ENCODE assay signal across 21 mouse cellular contexts in the genomic region with DNA sequence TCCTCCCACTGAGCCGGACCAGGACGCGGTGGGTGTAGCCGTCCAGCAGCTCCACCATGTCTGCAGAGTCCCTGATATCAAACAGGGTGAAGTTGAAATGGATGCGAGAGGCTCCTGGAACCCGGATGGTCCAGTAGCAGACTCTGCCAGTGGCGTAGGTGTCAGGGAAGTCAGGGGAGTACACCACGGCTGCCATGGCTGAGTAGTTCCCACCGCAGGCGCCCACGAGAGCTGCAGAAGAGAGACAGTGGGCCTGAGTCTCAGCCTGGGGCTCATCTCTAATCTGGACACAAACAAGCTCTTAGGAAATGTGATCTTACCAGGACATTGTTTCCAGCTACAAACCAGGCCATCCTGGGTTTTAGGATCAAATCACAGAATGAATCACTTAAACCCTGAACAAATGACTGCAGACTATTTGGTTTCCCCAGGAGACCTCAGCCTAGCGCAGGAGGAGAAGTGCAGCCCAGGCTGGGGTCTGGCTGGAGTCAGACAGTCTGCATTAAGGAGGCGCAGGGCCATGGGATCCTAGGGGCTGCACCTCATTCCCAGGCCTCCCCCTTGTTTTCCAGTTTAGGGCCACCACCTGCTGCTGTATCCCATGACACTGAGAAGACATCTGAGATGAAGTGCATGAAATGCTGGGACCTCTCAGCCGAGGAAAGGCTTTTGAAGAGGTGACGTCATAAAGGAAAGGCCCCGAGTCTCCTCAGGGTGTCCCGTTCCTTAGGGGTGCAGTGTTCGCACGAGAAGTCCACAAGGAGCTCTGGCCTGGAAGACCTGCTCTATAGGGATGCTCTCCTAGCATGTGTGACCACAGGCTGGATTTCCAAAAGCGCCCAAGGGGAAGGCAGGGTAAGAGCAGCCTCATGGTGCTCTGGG. TPM values are rescaled to one million over a fixed set of nuclear protein-coding genes. Genes with fewer than 3 reads are reported as not detected.
DNase-seq lines count a peak whose midpoint lies in the region; ATAC-seq and TF ChIP-seq lines count a peak whose summit lies in the region.
"Had no signal": no experiment of that assay in that cellular context is flagged by ENCODE, and none has a peak within 500 bp of the region (broad histone marks: within the 10 kb centered on the region; RNA-seq: fewer than 3 reads in every experiment).

No protein-coding gene starts in this region.

- H3K36me3 ChIP-seq in kidney, postnatal 0 days (ENCODE audit: insufficient read depth, low read length), result peaks cover 12% of the 10 kb centered on the region; the same call in 1 of the 2 replicates
- peaks cover 41% of the 10 kb centered on the region for H3K36me3 ChIP-seq in embryonic facial prominence, embryonic 12.5 days
- peaks cover 70% of the 10 kb centered on the region for H3K36me3 ChIP-seq in limb, embryonic 15.5 days
- H3K36me3 ChIP-seq: G1E; hindbrain, embryonic 15.5 days had no signal

- 53% methylated on average over 20 of the region's 20 CpGs for WGBS in kidney, postnatal 0 days
- 68% methylated on average over 20 of the region's 20 CpGs for WGBS in embryonic facial prominence, embryonic 12.5 days
- WGBS in limb, embryonic 15.5 days, result 79% methylated on average over 20 of the region's 20 CpGs

- no peak for DNase-seq in gastrocnemius, adult 2 months
- DNase-seq in gastrocnemius, postnatal 36 days, result no peak
- DNase-seq in kidney, postnatal 0 days (ENCODE audit: low spot score), result peak; percentile 77
- no peak for DNase-seq in kidney, adult 18-20 months
- DNase-seq in B cell, adult 2 months, result no peak
- DNase-seq: cerebellum, adult 11 months; cerebellum, postnatal 10 days; heart, postnatal 4 days; kidney, postnatal 36 days; liver, postnatal 0 days had no signal

- intact Hi-C loops in gastrocnemius, adult 2 months (cut with DNase I), result no loop called here
- intact Hi-C loops in gastrocnemius, postnatal 36 days (cut with DNase I), result no loop called here

- no peak overlapping the region for H3K4me2 ChIP-seq in kidney, postnatal 0 days (ENCODE audit: low read length)
- no peak overlapping the region for H3K4me2 ChIP-seq in embryonic facial prominence, embryonic 12.5 days (replicated peaks)
- H3K4me2 ChIP-seq in limb, embryonic 15.5 days, result no peak overlapping the region
- H3K4me2 ChIP-seq: heart, embryonic 15.5 days; hindbrain, embryonic 15.5 days; intestine, embryonic 15.5 days; liver, embryonic 11.5 days had no signal

- H3K9ac ChIP-seq in kidney, postnatal 0 days (ENCODE audit: low read depth, low read length), result no peak overlapping the region
- H3K9ac ChIP-seq in embryonic facial prominence, embryonic 12.5 days, result no peak overlapping the region
- no peak overlapping the region for H3K9ac ChIP-seq in limb, embryonic 15.5 days
- H3K9ac ChIP-seq: heart, embryonic 15.5 days; hindbrain, embryonic 15.5 days; intestine, embryonic 15.5 days; liver, postnatal 0 days had no signal

- no peaks in the 10 kb centered on the region for H3K9me3 ChIP-seq in kidney, postnatal 0 days (replicated peaks; ENCODE audit: low read length)
- no peaks in the 10 kb centered on the region for H3K9me3 ChIP-seq in embryonic facial prominence, embryonic 12.5 days
- H3K9me3 ChIP-seq in limb, embryonic 15.5 days, result no peaks in the 10 kb centered on the region
- H3K9me3 ChIP-seq: G1E; heart, embryonic 15.5 days; hindbrain, embryonic 15.5 days; intestine, embryonic 15.5 days had no signal

- no peaks in the 10 kb centered on the region for H3K27me3 ChIP-seq in kidney, postnatal 0 days (ENCODE audit: insufficient read depth, low read length)
- H3K27me3 ChIP-seq in embryonic facial prominence, embryonic 12.5 days, result no peaks in the 10 kb centered on the region
- H3K27me3 ChIP-seq in limb, embryonic 15.5 days, result no peaks in the 10 kb centered on the region
- H3K27me3 ChIP-seq: CH12.LX; heart, embryonic 15.5 days; hindbrain, embryonic 15.5 days; intestine, embryonic 15.5 days; Patski had no signal

- peak; percentile 85 for ATAC-seq in kidney, postnatal 0 days (replicated peaks; ENCODE audit: low FRiP score, low read depth)
- no peak for ATAC-seq in embryonic facial prominence, embryonic 12.5 days (ENCODE audit: insufficient number of reproducible peaks, insufficient read depth, low FRiP score, low TSS enrichment)
- ATAC-seq in limb, embryonic 15.5 days (ENCODE audit: insufficient number of reproducible peaks, low FRiP score, low TSS enrichment, low read depth), result 0 out of 2 replicates have a peak, but pooled peaks have one; percentile 54
- ATAC-seq: intestine, embryonic 15.5 days; liver, postnatal 0 days; lung, postnatal 0 days; Patski had no signal

- no peaks in the 10 kb centered on the region; the same call in 1 of the 2 replicates for H3K4me1 ChIP-seq in kidney, postnatal 0 days (replicated peaks; ENCODE audit: insufficient read depth, low read length)
- 0 out of 2 replicates have a peak, but pooled peaks cover 3% of the 10 kb centered on the region for H3K4me1 ChIP-seq in embryonic facial prominence, embryonic 12.5 days
- H3K4me1 ChIP-seq in limb, embryonic 15.5 days, result no peaks in the 10 kb centered on the region
- H3K4me1 ChIP-seq: hindbrain, embryonic 15.5 days; intestine, embryonic 15.5 days had no signal

- no peak overlapping the region for H3K4me3 ChIP-seq in gastrocnemius, adult 2 months
- no peak overlapping the region for H3K4me3 ChIP-seq in kidney, postnatal 0 days (replicated peaks; ENCODE audit: low read depth, low read length)
- no peak overlapping the region for H3K4me3 ChIP-seq in embryonic facial prominence, embryonic 12.5 days
- H3K4me3 ChIP-seq in limb, embryonic 15.5 days, result no peak overlapping the region
- H3K4me3 ChIP-seq: heart, embryonic 15.5 days; hindbrain, embryonic 15.5 days; intestine, embryonic 15.5 days had no signal

- TF ChIP-seq CTCF in gastrocnemius, adult 2 months (IDR thresholded peaks at IDR 0.05), result no peak
- TF ChIP-seq CTCF in kidney, postnatal 0 days (IDR thresholded peaks at IDR 0.05; ENCODE audit: low read depth), result no peak

- peak overlapping the region; percentile 20; the same call in 1 of the 2 replicates for H3K27ac ChIP-seq in gastrocnemius, adult 2 months
- peak overlapping the region; percentile 57; the same call in 1 of the 2 replicates for H3K27ac ChIP-seq in kidney, postnatal 0 days
- H3K27ac ChIP-seq in embryonic facial prominence, embryonic 12.5 days, result peak overlapping the region; percentile 30; the same call in 1 of the 2 replicates
- H3K27ac ChIP-seq in limb, embryonic 15.5 days, result peak overlapping the region; percentile 27; the same call in 1 of the 2 replicates
- H3K27ac ChIP-seq: heart, embryonic 15.5 days; hindbrain, embryonic 15.5 days; intestine, embryonic 15.5 days; macrophage had no signal

RNA-seq across cellular contexts. Expression of a gene that starts 50.0 kb away (rescaled TPM):
- 10 to 100 TPM in 1 of 2 experiments, 1 to 10 TPM in 1; 5.4 to 10.9 TPM for total RNA-seq in gastrocnemius, adult 2 months (2021)
- total RNA-seq in gastrocnemius, postnatal 36 days (2021), result 10 to 100 TPM; 11.7 to 17.6 TPM
- 174 and 180 TPM in 2 replicates for polyA plus RNA-seq in kidney, postnatal 0 days (2015; fragmentation: Nextera tagmentation; extraction: Ambion mirVana)
- polyA plus RNA-seq in embryonic facial prominence, embryonic 12.5 days (2016; fragmentation: Nextera tagmentation; extraction: Ambion mirVana), result 27.9 and 31.0 TPM in 2 replicates
- 39.1 and 41.0 TPM in 2 replicates for polyA plus RNA-seq in limb, embryonic 15.5 days (2015; fragmentation: Nextera tagmentation; extraction: Ambion mirVana)
- total RNA-seq: CH12.LX had no signal
- polyA plus RNA-seq: G1E, Patski had no signal

RNA-seq across cellular contexts. Expression of a gene that starts 59.3 kb away (rescaled TPM):
- total RNA-seq in gastrocnemius, adult 2 months (2021), result 10 to 100 TPM; 39.4 to 58.7 TPM
- 10 to 100 TPM; 39.6 to 51.4 TPM for total RNA-seq in gastrocnemius, postnatal 36 days (2021)
- 18.3 and 20.0 TPM in 2 replicates for polyA plus RNA-seq in kidney, postnatal 0 days (2015; fragmentation: Nextera tagmentation; extraction: Ambion mirVana)
- polyA plus RNA-seq in embryonic facial prominence, embryonic 12.5 days (2016; fragmentation: Nextera tagmentation; extraction: Ambion mirVana), result 23.3 and 24.7 TPM in 2 replicates
- 37.6 and 42.9 TPM in 2 replicates for polyA plus RNA-seq in limb, embryonic 15.5 days (2015; fragmentation: Nextera tagmentation; extraction: Ambion mirVana)
